Mouse (Mus musculus) layer of hippocampus, adult 8-10 months (tissue): Measurements from ENCODE around the gene Zswim4. TPM values are rescaled to one million over a fixed set of nuclear protein-coding genes. Genes with fewer than 3 reads are reported as not detected.

Source experiments
- DNase-seq, 2 experiments: peaks; one replicate each; pipeline ENCODE4 v3.0.0; 2022; ENCODE audit warnings: low spot score in 2 of 2
- total RNA-seq, 4 experiments: library from RNA; stranded (reverse); gene quantifications; 2 replicates each; pipeline ENCODE4 v1.2.4; 2022

Zswim4 gene
- total RNA-seq, 4 experiments from 2014 or later: 15.1 to 17.6 (median 16.6) TPM

GRCm38 (mm10) chr8:84223322-84224029 lies 13.4 kb downstream of the Zswim4 start:
- no peak for DNase-seq

GRCm38 (mm10) chr8:84222566-84223165 lies 14.2 kb downstream of the Zswim4 start:
- peak in 1 of 2 experiments; percentile 54 for DNase-seq

GRCm38 (mm10) chr8:84220105-84220504 lies 16.8 kb downstream of the Zswim4 start:
- DNase-seq: no peak

GRCm38 (mm10) chr8:84218143-84218542 lies 18.7 kb downstream of the Zswim4 start:
- no peak for DNase-seq

- no peak for DNase-seq
These were observed 19.6 kb downstream of the Zswim4 start for GRCm38 (mm10) chr8:84217206-84217605.

GRCm38 (mm10) chr8:84213277-84213676 lies 23.6 kb downstream of the Zswim4 start:
- DNase-seq: no peak

GRCm38 (mm10) chr8:84211881-84212563 lies 24.8 kb downstream of the Zswim4 start:
- DNase-seq: no peak

- DNase-seq: no peak
These were observed 25.7 kb downstream of the Zswim4 start for GRCm38 (mm10) chr8:84211202-84211601.

- DNase-seq: peak in 1 of 2 experiments; percentile 83
These were observed 26.6 kb downstream of the Zswim4 start for GRCm38 (mm10) chr8:84210167-84210791.

GRCm38 (mm10) chr8:84208381-84209380 lies 28.2 kb downstream of the Zswim4 start:
- DNase-seq: no peak

- no peak for DNase-seq
These were observed 29.0 kb downstream of the Zswim4 start for GRCm38 (mm10) chr8:84207811-84208210.

GRCm38 (mm10) chr8:84206666-84207065 lies 30.2 kb downstream of the Zswim4 start:
- DNase-seq: no peak

GRCm38 (mm10) chr8:84205073-84205472 lies 31.8 kb downstream of the Zswim4 start:
- no peak for DNase-seq

- DNase-seq: no peak
These were observed 32.7 kb downstream of the Zswim4 start for GRCm38 (mm10) chr8:84203975-84204772.

GRCm38 (mm10) chr8:84202938-84203917 lies 33.6 kb downstream of the Zswim4 start:
- no peak for DNase-seq

GRCm38 (mm10) chr8:84202466-84202865 lies 34.4 kb downstream of the Zswim4 start:
- DNase-seq: no peak

GRCm38 (mm10) chr8:84201545-84202245 lies 35.2 kb downstream of the Zswim4 start:
- DNase-seq: no peak
